Mouse (Mus musculus) urinary bladder, postnatal 10 days (tissue): Measurements from ENCODE around the gene Plek2.

ENCODE experiments used
- DNase-seq: peaks from one replicate; pipeline ENCODE4 v3.0.0; 2022; ENCODE audit warnings: low spot score

Gene Plek2

DNA sequence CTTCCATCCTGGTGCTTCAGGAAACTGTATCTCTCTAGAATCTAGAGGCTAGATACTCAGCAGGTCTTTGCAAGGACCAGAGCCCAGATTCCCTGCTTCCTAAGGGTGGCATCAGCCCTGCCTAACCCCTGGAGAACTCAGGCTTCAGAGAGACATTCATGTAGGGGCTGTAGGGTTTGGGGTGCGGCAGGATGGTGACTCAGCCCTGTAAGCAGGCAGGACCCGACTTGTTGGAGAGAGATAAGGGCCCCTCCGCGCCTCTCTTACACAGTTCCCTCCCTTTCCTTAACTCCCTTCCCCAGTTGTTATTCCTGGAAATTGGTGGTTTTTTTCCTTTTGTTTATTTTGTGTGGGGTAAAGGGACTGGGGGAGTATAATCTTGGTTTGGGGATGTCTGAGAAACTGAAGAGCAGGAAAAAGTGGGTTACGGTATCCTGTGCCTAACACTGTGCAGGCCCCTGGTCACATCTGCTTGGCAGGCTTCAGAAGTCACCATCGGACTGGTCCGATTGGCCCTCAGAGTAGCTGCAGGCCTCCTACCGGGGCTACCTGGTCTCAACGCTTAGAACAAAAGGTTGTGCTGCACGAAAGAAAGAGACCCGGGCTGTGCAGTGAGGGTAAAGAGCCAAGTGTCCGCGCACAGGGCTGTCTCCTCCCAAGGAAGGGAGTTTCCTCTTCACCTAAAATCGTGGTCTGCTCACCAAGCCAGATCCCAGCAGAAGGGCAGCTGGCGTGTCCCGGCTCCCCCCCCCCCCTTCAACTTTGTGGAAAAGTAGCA, 4.1 kb upstream of the Plek2 start:
- no peak for DNase-seq

DNA sequence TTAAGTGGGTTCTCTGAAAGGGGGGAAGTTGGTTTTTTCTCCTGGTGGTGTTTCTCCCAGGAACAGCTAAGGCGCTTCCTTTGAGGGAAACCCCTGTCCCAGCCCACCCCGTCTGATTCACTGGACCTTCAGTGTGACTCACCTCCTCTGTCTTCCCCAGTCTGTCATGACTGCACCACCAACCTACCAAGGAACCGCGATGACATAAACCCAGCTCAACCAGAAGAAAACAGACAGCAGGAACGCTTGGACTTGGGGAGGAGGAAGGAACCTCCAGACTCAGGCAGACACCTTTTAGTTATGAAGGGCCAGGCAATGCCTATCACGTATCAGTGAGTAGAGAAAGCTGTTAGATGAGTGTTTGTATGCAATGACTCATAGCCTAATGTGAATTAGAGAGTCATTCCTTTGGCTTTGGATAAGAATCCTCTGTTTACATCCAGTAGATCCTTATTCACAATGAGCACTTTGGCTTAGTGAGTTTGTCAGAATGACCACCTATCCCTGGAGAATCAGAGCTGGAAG, 1.4 kb upstream of the Plek2 start:
- no peak for DNase-seq

DNA sequence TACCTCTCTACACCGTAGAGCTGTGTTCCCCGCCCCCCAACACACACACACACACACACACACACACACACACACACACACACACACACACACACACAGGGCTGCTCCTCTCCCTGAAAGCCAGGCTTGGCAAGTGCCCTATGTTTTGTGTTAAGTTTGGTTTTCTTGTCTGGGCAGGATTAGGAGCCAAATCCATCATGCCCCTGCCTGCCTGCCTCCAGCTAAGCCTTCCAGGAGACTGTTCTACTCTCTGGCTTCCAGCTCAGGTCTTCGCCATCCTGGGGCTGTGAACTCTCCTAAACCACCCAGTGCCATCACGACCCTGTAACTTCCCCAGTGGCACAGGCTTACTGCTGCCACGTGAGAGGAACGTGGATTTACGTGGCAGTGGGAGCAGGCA, 2.3 kb downstream of the Plek2 start:
- DNase-seq = no peak

DNA sequence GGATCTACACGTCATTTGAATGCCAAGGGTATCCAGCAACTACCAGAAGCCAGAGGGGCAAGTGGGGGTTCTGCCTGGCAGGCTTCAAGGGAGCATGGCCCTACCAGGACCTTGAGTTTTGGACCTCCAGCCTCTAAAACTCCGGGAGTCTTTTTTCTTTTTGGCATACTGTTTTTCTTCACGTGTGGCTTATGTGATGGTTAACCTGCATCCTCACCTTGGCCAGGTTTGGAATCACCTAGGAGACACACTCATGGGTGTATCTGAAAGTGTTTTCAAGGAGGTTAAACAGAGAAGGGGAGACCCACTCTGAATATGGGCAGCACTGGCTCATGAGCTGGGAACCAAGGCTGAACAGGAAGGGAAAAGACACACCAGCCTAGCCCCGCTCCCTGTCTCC, 3.5 kb downstream of the Plek2 start:
- DNase-seq = no peak

DNA sequence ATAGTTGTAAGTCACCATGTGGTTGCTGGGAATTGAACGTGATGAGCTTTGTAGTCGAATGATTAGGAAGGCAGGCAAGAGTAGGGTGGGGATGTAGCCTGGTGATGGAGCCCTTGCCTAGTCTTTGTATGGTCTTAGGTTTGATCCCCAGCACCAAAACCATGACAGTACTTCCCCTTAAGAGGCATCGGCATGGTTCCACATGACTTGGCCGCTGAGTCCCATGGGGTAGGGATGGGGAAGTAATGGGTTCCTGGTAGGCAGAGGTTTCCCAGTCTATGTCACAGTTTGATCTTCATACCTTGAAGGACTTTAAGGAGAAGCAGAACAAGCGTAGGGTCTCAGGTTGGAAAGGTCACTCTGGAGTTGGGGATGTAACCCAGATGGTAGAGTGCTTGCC, 5.3 kb downstream of the Plek2 start:
- no peak for DNase-seq

DNA sequence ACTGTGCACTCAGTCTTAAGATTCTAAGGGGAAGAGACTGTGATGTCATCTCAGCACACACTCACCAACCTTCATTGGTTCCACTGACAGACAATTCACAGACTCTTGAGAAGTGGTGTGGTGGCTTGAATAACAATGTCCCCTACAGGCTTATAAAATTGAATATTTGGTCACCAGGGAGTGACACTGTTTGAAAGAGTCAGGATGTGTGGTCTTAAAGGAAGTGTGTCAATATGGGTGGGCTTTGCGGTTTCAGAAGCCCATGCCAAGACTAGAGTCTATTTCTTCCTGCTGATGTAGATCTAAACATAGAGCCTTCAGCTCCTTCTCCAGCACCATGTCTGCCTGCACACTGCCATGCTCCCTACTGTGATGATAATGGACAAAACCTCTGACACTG, 8.9 kb downstream of the Plek2 start:
- DNase-seq = no peak

DNA sequence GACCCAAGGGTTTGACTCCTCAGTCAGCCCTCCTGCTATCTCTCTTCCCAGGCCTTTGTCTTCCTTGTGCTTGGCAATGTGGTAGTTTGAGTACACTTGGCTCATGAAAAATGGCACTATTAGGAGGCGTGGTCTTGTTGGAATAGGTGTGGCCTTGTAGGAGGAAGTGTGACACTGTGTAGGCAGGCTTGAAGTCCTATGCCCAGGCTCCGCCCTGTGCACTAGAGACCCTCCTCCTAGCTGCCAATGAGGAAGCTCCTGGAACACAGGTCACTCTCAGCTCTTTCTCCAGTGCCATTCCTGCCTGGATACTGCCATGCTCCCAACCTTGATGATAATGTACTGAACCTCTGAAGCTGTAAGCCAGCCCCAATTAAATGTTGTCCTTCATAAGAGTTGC, 15.6 kb downstream of the Plek2 start:
- no peak for DNase-seq

DNA sequence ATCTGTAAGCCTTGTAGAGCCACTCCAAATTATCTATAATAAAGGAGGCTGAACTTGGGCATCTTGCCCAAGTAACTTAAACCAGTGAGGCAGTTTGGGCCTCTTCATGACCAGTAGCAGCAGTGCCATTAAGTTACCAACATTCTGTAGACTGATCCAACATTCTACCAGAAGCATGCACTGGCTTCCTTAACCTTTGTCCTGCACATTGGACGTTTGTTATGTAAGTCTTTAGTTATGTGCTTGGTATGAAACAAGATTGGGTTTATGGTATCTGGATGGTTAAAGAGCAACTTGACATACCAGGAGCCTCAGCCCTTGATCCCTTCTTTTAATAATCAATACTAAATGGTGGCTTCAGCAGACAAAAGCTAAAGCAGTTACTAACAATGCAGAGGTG, 16.7 kb downstream of the Plek2 start:
- DNase-seq = no peak

DNA sequence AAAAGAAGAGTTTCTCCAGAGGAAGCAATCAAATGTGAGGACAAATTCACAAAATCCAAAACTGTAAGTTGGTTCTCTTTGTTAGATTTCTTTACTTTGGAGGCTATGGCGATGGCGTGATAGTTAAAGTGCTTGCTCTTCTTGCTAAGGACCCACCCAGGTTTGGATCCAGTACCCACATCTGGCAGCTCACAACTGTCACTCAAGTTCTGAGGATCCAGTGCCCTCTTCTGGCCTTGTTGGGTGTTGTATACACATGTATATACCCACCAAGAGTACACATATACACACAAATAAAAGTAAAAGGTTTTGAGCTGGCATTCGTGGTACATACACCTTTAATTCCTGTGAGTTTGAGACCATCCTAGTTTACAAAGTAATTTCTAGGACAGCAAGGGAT, 32.2 kb downstream of the Plek2 start:
- no peak for DNase-seq

DNA sequence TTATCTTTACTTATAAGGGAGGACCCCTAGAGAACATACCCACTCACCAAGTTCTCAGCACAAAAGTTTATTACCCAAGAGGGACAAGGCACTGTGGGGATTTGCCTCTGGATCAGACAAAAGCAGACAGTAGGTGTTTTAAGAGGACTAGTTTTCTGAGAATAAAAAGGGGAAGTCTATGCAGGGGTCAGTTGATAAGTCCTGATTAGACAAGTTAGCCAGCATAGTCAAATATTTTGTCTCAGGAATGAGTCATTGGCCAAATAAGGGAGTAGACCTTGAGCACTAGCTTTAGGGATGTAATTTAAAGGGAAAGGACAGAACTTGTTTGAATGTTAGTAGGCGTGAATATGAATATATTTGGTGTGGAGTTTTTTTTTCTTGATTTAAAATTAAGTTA, 38.6 kb downstream of the Plek2 start:
- DNase-seq = no peak

DNA sequence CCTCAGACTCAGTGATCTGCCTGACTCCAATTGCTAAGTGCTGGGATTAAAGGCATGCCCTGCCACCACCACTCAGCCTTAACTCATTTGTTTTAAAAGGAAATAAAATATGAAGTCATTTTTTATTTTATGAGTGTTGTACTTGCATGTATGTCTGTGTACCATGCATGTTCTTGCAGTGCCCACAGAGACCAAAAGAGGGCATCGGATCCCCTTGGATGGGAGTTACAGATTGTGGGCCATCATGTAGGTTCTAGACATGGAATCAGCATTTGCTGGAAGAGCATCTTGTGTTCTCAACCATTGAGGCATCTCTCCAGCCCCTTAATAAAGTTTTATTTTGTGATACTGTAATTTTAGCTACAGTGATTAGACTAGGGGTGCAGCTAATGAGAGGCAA, 41.3 kb downstream of the Plek2 start:
- no peak for DNase-seq

DNA sequence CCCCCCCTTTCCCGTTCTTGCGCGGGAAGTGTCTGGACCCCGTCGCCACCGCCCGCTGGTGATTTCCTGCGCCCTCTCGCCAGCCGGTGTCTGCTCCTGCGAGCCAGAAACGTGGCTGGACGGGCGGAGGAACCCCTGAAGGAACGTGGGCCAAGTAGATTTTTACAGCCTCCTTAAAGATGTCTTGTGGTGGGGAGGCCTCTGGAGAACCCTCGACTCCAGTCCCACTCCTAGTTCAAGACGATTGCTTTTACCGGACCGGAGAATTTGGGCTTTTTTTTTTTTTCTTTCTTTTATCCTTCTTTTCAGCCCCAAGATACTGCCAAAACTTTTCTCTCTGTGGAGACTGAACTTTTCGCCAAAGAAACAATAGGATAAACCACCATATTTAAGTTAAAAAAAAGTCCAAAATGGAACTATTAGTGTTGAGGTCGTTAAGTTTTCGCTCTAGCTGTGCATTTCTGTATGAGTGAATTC, 44.5 kb downstream of the Plek2 start:
- DNase-seq = no peak

DNA sequence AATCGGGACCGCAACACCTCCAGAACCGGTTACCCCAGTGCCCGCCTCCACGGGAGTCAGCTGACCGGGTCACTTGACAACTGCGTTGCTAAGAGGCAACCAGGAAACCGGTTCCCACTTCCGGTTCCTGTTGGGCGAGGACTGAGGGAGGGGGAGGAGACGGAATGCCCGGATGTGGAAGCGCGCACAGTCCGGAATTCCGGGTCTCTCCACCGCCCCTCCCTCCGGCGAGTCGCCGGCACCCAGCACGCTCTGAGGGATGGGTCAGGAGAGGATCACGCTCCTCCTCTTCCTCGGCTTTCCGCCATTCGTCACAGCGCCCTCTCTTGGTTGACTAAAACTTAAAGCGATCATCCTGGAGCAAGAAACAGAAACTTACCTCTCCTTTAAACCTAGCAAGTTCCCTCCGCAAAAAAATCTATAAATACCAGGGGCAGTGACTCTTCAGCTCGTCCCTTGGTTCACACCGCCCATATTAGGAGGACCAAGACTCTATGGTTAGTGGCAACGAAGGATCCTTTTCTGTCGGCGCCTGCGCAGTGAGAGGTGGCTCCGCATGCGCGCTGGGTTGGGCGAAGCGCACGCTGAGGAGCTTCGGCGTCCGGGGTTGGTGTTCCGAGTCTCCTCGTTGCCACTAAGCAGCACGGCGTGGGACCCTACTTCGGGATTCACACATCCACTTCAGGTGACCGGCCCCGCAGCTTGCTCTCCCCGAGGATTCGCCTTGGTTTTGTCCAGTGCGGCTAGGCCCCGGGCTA, 45.1 kb downstream of the Plek2 start, which contains the start of the genes Atp6v1d and Eif2s1:
Gene Atp6v1d (minus strand): TSS at position 143 of the 758 bp plus-strand sequence.
Gene Eif2s1 (plus strand): TSS at position 324 of the 758 bp plus-strand sequence.
- DNase-seq = peak; percentile 96

DNA sequence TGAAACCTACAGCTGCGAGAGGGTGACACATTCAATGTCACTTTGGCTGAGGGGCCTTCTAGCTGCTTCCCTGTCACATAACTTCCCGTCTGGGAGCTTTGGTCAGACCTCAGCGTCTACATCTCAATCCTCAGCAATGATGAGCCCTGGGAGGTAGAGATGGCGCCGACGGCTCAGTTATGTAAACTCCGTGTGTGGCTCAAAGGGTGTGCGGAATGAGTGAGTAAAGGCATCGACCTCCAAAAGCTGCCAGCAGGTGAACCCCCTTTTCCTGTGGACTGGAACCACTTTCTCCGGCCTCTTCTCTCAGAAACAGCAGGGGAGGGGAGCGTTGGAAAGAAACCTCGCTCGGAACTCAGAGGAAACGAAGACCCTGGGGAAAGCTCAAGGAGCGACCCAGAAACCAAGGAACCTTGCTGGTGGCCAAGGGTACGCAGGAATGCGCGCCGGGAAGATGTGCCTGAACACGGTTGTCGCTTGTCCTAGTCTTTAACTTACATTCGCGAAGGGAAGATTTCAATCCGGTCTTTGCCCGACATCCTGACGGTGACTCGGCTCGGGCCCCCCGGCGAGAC, 45.8 kb downstream of the Plek2 start:
- no peak for DNase-seq

DNA sequence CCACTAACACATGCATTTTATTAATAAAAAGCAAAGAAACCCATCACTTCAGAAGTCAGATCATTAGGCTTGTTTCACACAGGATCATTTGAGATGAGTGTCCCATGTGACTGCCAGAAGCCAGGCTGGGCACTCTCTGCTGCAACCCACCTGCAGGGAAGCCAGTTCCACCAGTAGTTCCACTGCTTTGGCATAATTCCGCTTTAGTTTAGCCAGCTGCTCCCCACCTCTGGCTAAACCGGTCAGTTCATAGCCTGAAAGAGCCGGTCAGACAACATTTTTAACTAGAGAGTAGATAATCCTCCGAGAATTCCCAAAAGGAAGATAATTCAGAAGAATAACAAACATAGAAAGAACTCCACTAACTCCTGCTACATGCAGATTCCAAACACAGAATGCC, 58.5 kb downstream of the Plek2 start:
- DNase-seq = no peak

DNA sequence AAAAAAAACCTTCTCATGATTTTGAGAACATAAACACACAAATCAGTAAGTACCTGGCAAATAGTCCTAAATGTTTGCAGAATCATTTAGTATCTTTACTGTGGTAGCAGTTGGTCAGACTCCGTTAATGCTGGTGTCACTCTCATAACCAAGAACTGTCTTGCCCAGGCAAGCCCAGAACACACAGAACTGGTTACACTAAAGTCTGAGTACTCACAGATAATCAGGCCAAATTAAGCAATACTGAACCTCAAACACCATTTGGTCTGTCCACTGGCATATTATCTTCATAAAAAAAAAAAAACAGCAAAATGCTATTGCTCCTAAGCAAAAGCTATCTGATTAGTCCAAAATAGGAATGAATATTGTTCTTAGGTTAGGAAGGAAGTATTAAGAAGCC, 64.3 kb downstream of the Plek2 start:
- DNase-seq = no peak

DNA sequence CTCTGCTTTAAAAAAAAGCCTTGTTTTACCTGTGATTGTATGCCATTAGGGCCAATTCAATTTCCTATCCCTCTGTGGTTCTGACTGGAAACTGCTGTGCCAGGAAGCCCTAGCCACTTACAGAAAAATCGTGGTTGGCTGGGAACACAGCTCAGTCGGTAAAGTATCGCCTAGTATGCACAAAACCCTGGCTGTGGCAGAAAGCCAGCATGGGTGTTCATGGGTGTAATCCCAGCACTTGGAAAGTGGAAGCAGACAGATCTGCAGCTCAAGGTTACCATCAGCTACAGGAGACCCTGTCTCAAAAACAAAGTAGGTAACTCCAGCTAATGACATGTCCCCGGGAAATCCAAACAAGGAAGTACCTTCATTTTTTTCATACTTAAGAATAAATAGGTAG, 66.9 kb downstream of the Plek2 start:
- DNase-seq = no peak
